Mouse (Mus musculus): ENCODE results near the gene Atp6v0a4. TPM values are rescaled to one million over a fixed set of nuclear protein-coding genes. Genes with fewer than 3 reads are reported as not detected.
A peak's percentile ranks its signal among the peaks of the same experiment; 100 is the strongest.

Atp6v0a4 gene
- polyA plus RNA-seq, 1 experiment from 2014 or later, result 3.7 TPM

- ATAC-seq (ENCODE audit: insufficient number of reproducible peaks, insufficient read depth, low FRiP score, low read depth), result no peak
- WGBS, result 90% methylated on average over 5 of the region's 5 CpGs
- no peak overlapping the region for H3K4me2 ChIP-seq (replicated peaks; ENCODE audit: low read depth, low read length)
These were observed 15.9 kb downstream of the Atp6v0a4 start for GRCm38 (mm10) chr6:38108449-38108848.

GRCm38 (mm10) chr6:38105924-38106323 lies 18.5 kb downstream of the Atp6v0a4 start:
- H3K4me2 ChIP-seq (replicated peaks; ENCODE audit: low read depth, low read length), result no peak overlapping the region
- no peaks in the 10 kb centered on the region for H3K36me3 ChIP-seq (ENCODE audit: control insufficient read depth, insufficient read depth, low read length)
- H3K4me3 ChIP-seq (ENCODE audit: low read depth, low read length), result no peak overlapping the region
- H3K4me1 ChIP-seq (ENCODE audit: control insufficient read depth, insufficient read depth, low read length), result no peaks in the 10 kb centered on the region
- H3K9me3 ChIP-seq (ENCODE audit: control insufficient read depth, low read depth, low read length), result no peaks in the 10 kb centered on the region
- no peak for ATAC-seq (ENCODE audit: insufficient number of reproducible peaks, insufficient read depth, low FRiP score, low read depth)
- H3K9ac ChIP-seq (replicated peaks; ENCODE audit: low read depth, low read length), result no peak overlapping the region
- 75% methylated on average over 9 of the region's 9 CpGs for WGBS
- no peaks in the 10 kb centered on the region for H3K27me3 ChIP-seq (ENCODE audit: control insufficient read depth, insufficient read depth, low read length)
- no peak overlapping the region for H3K27ac ChIP-seq (ENCODE audit: low read length)

More at GRCm38 (mm10) chr6:38108449-38108848, 15.9 kb downstream of the Atp6v0a4 start:
- H3K4me1 ChIP-seq (ENCODE audit: control insufficient read depth, insufficient read depth, low read length), result no peaks in the 10 kb centered on the region
- H3K9me3 ChIP-seq (ENCODE audit: control insufficient read depth, low read depth, low read length), result no peaks in the 10 kb centered on the region
- H3K36me3 ChIP-seq (ENCODE audit: control insufficient read depth, insufficient read depth, low read length), result no peaks in the 10 kb centered on the region
- no peak overlapping the region for H3K9ac ChIP-seq (replicated peaks; ENCODE audit: low read depth, low read length)
- H3K4me3 ChIP-seq (ENCODE audit: low read depth, low read length), result no peak overlapping the region
- H3K27me3 ChIP-seq (ENCODE audit: control insufficient read depth, insufficient read depth, low read length), result no peaks in the 10 kb centered on the region
- H3K27ac ChIP-seq (ENCODE audit: low read length), result no peak overlapping the region

GRCm38 (mm10) chr6:38103775-38104174 lies 20.6 kb downstream of the Atp6v0a4 start:
- Histone ChIP-seq H3K9ac (replicated peaks; ENCODE audit: low read depth, low read length) (no peak overlapping the region), H3K27me3 (ENCODE audit: control insufficient read depth, insufficient read depth, low read length) (no peaks in the 10 kb centered on the region), H3K4me1 (ENCODE audit: control insufficient read depth, insufficient read depth, low read length) (no peaks in the 10 kb centered on the region), H3K27ac (ENCODE audit: low read length) (no peak overlapping the region), H3K4me2 (replicated peaks; ENCODE audit: low read depth, low read length) (no peak overlapping the region), H3K4me3 (ENCODE audit: low read depth, low read length) (no peak overlapping the region), H3K9me3 (ENCODE audit: control insufficient read depth, low read depth, low read length) (no peaks in the 10 kb centered on the region), H3K36me3 (ENCODE audit: control insufficient read depth, insufficient read depth, low read length) (no peaks in the 10 kb centered on the region)
- WGBS, result 46% methylated on average over 6 of the region's 6 CpGs
- no peak for ATAC-seq (ENCODE audit: insufficient number of reproducible peaks, insufficient read depth, low FRiP score, low read depth)

GRCm38 (mm10) chr6:38102216-38102795 lies 22.1 kb downstream of the Atp6v0a4 start:
- Histone ChIP-seq H3K4me1 (ENCODE audit: control insufficient read depth, insufficient read depth, low read length) (no peaks in the 10 kb centered on the region), H3K27ac (ENCODE audit: low read length) (no peak overlapping the region), H3K36me3 (ENCODE audit: control insufficient read depth, insufficient read depth, low read length) (no peaks in the 10 kb centered on the region), H3K4me3 (ENCODE audit: low read depth, low read length) (no peak overlapping the region), H3K4me2 (replicated peaks; ENCODE audit: low read depth, low read length) (no peak overlapping the region), H3K9ac (replicated peaks; ENCODE audit: low read depth, low read length) (no peak overlapping the region), H3K9me3 (ENCODE audit: control insufficient read depth, low read depth, low read length) (no peaks in the 10 kb centered on the region), H3K27me3 (ENCODE audit: control insufficient read depth, insufficient read depth, low read length) (no peaks in the 10 kb centered on the region)
- WGBS, result 76% methylated on average over 7 of the region's 7 CpGs
- ATAC-seq (ENCODE audit: insufficient number of reproducible peaks, insufficient read depth, low FRiP score, low read depth), result no peak

- ATAC-seq (ENCODE audit: insufficient number of reproducible peaks, insufficient read depth, low FRiP score, low read depth), result peak; percentile 93
- Histone ChIP-seq H3K27me3 (ENCODE audit: control insufficient read depth, insufficient read depth, low read length) (no peaks in the 10 kb centered on the region), H3K9me3 (ENCODE audit: control insufficient read depth, low read depth, low read length) (no peaks in the 10 kb centered on the region), H3K36me3 (ENCODE audit: control insufficient read depth, insufficient read depth, low read length) (no peaks in the 10 kb centered on the region), H3K27ac (ENCODE audit: low read length) (peak overlapping the region; percentile 33; the same call in 1 of the 2 replicates), H3K4me1 (ENCODE audit: control insufficient read depth, insufficient read depth, low read length) (no peaks in the 10 kb centered on the region), H3K4me2 (replicated peaks; ENCODE audit: low read depth, low read length) (no peak overlapping the region), H3K9ac (replicated peaks; ENCODE audit: low read depth, low read length) (no peak overlapping the region), H3K4me3 (ENCODE audit: low read depth, low read length) (no peak overlapping the region)
- WGBS, result 34% methylated on average over 5 of the region's 5 CpGs
These were observed 27.4 kb downstream of the Atp6v0a4 start for GRCm38 (mm10) chr6:38096961-38097370.

GRCm38 (mm10) chr6:38094701-38095100 lies 29.7 kb downstream of the Atp6v0a4 start:
- Histone ChIP-seq H3K27me3 (ENCODE audit: control insufficient read depth, insufficient read depth, low read length) (no peaks in the 10 kb centered on the region), H3K4me1 (ENCODE audit: control insufficient read depth, insufficient read depth, low read length) (no peaks in the 10 kb centered on the region), H3K9me3 (ENCODE audit: control insufficient read depth, low read depth, low read length) (no peaks in the 10 kb centered on the region), H3K27ac (ENCODE audit: low read length) (no peak overlapping the region), H3K9ac (replicated peaks; ENCODE audit: low read depth, low read length) (no peak overlapping the region), H3K36me3 (ENCODE audit: control insufficient read depth, insufficient read depth, low read length) (no peaks in the 10 kb centered on the region), H3K4me2 (replicated peaks; ENCODE audit: low read depth, low read length) (no peak overlapping the region), H3K4me3 (ENCODE audit: low read depth, low read length) (no peak overlapping the region)
- WGBS, result 82% methylated on average over 10 of the region's 10 CpGs
- ATAC-seq (ENCODE audit: insufficient number of reproducible peaks, insufficient read depth, low FRiP score, low read depth), result no peak

GRCm38 (mm10) chr6:38092539-38092938 lies 31.8 kb downstream of the Atp6v0a4 start:
- Histone ChIP-seq H3K27ac (ENCODE audit: low read length) (no peak overlapping the region), H3K9ac (replicated peaks; ENCODE audit: low read depth, low read length) (no peak overlapping the region), H3K9me3 (ENCODE audit: control insufficient read depth, low read depth, low read length) (no peaks in the 10 kb centered on the region), H3K27me3 (ENCODE audit: control insufficient read depth, insufficient read depth, low read length) (no peaks in the 10 kb centered on the region), H3K4me2 (replicated peaks; ENCODE audit: low read depth, low read length) (no peak overlapping the region), H3K4me1 (ENCODE audit: control insufficient read depth, insufficient read depth, low read length) (no peaks in the 10 kb centered on the region), H3K4me3 (ENCODE audit: low read depth, low read length) (no peak overlapping the region), H3K36me3 (ENCODE audit: control insufficient read depth, insufficient read depth, low read length) (no peaks in the 10 kb centered on the region)
- ATAC-seq (ENCODE audit: insufficient number of reproducible peaks, insufficient read depth, low FRiP score, low read depth), result no peak
- WGBS, result 97% methylated on average over 8 of the region's 8 CpGs

GRCm38 (mm10) chr6:38087242-38088026 lies 37.0 kb downstream of the Atp6v0a4 start:
- H3K4me2 ChIP-seq (replicated peaks; ENCODE audit: low read depth, low read length), result no peak overlapping the region
- H3K27me3 ChIP-seq (ENCODE audit: control insufficient read depth, insufficient read depth, low read length), result no peaks in the 10 kb centered on the region
- H3K4me1 ChIP-seq (ENCODE audit: control insufficient read depth, insufficient read depth, low read length), result peaks cover under 1% of the 10 kb centered on the region; the same call in 1 of the 2 replicates
- H3K4me3 ChIP-seq (ENCODE audit: low read depth, low read length), result no peak overlapping the region
- H3K36me3 ChIP-seq (ENCODE audit: control insufficient read depth, insufficient read depth, low read length), result no peaks in the 10 kb centered on the region
- ATAC-seq (ENCODE audit: insufficient number of reproducible peaks, insufficient read depth, low FRiP score, low read depth), result peak; percentile 53; the same call in 1 of the 2 replicates
- H3K9me3 ChIP-seq (ENCODE audit: control insufficient read depth, low read depth, low read length), result no peaks in the 10 kb centered on the region
- no peak overlapping the region for H3K9ac ChIP-seq (replicated peaks; ENCODE audit: low read depth, low read length)
- no peak overlapping the region for H3K27ac ChIP-seq (ENCODE audit: low read length)
- 65% methylated on average over 9 of the region's 9 CpGs for WGBS

Data from stomach, embryonic 14.5 days (tissue).